Mouse (Mus musculus) CD4-positive, CD25-positive, alpha-beta regulatory T cell, adult 4 months (primary cell): ENCODE measurements around the gene Vps33b. TPM values are rescaled to one million over a fixed set of nuclear protein-coding genes. Genes with fewer than 3 reads are reported as not detected.

Source experiments
- ATAC-seq: one replicate; pipeline ENCODE4 v1.8.0; 2017
- polyA plus RNA-seq, 2 experiments: library from polyadenylated mRNA; unstranded; fragments of 100-300 nt; shearing (Covaris generic); gene quantifications; one replicate each; pipeline ENCODE4 v1.2.1; 2017

Vps33b gene
- polyA plus RNA-seq, 2 experiments from 2014 or later, result 28.9 to 44.3 TPM

DNA sequence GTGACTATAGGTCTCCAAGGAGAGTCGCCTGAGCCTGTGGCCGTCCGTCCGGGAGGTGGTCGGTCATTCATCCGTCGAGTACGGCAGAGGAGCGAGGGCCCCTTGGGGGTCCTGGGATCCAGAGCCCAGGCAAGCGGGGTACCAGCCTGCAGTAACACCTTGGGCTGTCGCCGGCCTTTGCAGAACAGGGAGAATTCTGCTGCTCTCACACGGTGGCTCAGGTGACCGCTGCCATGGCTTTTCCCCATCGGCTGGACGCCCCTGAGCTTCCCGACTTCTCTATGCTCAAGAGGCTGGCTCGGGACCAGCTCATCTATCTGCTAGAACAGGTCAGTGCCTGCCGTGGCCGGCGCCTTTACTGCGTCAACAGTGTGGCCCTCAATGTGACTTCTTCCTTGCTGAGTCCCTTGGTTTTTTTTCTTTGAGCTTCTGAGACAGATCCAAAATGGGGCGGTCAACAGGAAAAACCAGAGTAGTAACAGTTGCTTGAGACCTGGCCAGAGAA is 354 bp downstream of the Vps33b start:
- peak; percentile 2 for ATAC-seq

DNA sequence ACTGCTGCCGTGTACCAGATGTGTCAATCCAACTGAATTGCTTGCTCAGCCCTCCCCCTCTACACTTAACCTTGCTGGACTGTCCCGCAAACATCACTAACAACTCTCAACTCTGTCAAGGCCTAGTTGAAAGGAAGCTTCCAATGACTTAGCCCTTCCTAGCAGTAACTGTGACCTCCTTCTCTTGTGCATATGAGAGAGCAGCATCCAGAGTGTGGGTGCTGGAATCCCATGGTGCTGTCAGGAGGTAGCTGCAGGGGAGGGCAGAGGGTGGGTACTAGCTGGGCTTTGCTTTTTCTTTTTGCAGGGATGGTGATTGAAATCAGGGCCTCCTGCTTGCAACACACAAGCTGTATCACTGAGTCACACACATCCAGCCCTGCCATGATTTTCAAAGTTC is 4.0 kb downstream of the Vps33b start:
- no peak for ATAC-seq

DNA sequence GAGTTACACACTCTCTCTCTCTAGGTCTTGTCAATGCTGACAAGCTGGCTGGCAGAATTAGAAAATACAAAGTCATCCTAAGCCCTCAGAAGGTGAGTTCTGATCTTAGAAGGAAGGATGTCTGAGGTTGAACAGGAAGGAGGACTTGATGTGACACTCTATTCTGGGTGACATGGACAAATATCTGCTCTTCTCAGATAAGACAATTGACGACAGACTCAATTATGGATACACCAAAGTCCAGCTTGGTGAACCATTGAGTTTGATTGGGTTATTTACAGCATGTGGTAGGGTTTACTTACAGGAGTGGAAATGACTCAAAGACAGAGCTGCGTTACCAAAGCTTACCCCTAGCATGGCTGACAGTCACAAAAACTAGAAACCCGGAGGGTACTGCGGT is 6.9 kb downstream of the Vps33b start:
- no peak for ATAC-seq

DNA sequence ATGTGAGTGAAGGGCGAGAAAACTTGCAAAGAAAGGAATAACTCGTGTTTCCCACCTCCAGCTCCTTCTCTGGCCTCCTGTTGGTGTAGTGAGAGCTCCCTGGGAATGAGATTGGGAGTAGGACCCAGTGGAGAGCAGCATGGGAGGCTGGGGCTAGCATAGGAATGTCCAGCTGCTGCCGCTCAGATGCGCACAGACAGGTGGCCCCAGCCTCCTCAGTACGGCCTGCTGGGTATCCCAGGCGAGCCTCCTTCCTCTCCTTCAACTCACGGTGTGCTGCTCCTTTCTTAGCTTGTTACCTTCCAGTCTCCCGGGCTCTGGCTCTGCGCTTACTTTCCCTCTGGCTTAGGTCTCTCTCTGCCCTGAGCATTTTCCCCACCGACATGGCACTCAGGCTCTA is 10.6 kb downstream of the Vps33b start:
- no peak for ATAC-seq

DNA sequence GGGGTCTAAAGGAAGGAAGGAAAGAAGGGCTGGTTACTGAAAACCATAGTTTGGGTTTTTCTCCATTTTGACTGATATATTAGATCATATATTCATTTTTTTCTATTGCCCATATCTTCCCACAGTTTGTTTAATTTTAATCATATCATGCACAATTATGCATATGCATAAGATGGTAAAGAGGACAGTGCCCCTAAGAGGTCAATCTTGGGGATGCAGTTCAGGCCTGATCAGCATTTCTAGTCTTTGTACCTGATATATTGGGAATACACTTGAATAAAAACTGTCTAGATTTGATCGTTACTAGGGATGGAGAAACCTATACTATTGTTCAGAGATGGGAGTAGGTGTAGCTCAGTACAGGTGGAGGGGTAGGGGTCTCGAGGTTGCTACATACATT is 11.5 kb downstream of the Vps33b start:
- ATAC-seq, result no peak

DNA sequence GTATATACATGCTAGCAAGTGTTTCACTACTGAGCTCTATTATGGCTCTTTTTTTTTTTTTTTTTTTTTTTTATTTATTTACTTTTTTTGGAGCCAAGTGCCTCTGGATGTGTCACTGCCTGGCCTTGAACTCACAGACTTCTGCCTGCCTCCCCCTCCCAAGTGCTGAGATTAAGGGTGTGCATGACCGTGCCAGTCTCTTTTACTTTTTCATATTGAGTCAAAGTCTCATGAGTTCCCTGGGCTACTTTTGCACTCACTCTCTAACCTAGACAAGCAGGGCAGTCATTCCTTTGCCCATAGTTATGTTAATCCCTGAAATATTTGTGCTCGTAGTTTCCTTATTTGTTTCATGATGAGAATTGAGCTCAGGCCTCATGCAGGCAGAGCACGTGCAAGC is 12.2 kb downstream of the Vps33b start:
- no peak for ATAC-seq

DNA sequence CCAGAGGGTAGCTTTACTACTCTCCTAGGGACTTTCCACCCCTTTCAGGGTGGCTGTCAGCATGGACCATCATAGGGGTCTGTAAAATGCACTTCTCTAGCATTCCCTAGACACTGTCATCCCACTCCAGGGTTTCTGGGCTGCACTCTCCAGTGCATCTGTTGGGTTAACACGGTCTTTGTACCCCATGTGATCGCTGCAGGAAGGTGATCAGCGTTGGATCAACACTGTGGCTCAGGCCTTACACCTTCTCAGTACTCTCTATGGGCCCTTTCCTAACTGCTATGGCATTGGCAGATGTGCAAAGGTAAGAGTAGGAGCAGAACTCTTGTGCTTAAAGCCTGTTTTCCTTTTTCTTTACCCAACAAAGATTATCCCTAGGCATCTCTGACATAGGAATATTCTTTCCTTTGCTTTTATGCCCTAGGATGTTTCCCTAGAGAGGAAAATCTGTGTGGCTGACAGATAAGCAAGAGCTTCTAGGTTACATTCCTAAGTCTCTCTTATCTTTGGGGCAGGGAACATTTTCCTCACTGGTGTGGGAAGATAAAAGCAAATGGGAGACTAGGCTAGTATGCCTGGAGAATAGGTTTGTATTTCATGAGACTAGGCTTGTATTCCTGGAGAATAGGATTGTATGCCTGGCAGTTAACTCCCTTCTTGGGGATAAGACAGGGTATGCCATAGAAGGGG is 13.9 kb downstream of the Vps33b start:
- no peak for ATAC-seq

DNA sequence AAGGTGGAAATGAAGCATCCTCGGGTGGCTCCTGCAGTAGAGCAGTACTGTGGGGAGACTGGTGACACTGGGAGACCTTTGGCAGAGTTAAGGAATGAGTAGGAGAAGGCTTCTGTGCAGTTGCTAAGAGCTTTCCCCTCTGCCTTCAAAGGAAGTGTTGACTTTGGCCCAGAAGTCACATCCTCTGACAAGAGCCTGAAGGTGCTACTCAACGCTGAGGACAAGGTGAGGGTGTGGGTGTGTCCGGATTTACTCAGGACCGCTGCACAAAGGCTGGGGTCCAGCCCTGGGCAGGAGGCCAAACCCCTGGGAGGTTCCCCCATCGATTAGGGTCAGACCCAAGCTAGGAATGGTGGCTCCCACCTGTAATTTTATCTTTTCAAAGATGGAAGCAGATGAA is 14.9 kb downstream of the Vps33b start:
- no peak for ATAC-seq

DNA sequence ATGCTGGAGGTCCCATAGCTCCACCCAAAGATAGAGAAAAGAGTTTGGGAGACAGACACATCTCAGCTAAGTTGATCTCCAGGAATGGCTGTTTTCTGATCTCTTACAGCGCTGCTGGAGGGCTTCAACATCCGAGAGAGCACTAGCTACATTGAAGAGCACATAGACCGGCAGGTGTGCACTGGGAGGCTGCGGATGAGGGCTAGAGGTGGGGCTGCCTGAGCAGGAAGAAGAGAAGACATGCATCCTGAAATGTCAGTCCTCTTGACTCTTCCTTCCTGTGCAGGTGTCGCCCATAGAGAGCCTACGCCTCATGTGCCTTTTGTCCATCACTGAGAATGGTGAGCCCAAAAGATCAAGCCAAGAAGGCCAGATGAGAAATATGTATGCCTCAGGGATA is 16.3 kb downstream of the Vps33b start:
- ATAC-seq, result no peak

DNA sequence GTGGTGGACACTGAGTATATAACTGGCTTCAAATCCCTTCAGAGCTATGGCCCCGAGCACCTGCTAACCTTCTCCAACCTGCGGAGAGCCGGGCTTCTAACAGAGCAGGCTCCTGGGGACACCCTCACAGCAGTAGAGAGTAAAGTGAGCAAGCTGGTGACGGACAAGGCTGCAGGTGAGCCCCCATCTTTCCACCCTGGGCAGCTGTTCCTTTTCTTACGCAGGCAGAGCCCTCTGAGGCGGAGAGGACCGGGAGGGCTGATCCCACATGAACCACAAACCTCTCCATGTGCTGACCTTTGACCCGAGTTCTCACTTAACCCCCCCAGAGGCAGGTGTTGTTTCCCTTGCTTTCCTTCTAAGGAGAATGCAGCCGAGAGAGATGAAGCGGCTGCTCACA is 18.3 kb downstream of the Vps33b start:
- no peak for ATAC-seq

DNA sequence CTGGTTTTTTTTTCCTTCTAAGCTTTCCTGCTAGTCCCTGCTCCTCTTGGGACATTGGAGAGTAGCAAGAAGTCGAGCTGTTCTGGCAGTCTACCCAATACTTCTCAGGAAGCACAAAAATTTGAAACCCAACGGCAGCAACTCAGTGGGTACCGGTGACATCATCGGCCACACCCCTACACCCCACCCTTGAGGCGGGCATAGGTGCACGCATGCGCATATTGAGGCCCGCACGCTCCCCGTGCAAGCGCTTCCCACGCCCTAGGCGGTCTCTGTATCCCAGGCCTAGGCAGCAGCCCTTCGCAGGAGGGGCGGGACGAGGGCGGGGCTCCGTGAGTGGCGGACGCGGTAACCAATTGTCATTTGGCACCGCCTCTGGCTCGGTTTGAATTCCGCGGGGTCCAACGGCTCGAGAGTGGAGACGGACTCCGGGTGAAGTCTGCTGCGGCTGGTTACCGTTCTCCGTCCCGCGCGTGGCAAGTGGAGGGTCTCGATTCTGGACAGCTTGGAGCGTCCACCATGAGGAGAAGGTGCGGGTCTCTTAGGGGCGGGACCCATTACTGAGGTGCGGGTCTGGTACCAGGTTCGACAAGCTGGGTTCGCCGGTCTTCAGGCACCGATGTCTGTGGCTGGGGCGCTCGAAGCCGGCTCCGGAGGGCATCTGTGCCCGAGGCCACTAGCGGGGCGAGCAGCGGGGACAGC is 24.8 kb downstream of the Vps33b start, which contains the start of gene Prc1:
Gene Prc1, plus strand, starts transcription at position 389 of the 702 bp plus-strand sequence.
- peak; percentile 94 for ATAC-seq

DNA sequence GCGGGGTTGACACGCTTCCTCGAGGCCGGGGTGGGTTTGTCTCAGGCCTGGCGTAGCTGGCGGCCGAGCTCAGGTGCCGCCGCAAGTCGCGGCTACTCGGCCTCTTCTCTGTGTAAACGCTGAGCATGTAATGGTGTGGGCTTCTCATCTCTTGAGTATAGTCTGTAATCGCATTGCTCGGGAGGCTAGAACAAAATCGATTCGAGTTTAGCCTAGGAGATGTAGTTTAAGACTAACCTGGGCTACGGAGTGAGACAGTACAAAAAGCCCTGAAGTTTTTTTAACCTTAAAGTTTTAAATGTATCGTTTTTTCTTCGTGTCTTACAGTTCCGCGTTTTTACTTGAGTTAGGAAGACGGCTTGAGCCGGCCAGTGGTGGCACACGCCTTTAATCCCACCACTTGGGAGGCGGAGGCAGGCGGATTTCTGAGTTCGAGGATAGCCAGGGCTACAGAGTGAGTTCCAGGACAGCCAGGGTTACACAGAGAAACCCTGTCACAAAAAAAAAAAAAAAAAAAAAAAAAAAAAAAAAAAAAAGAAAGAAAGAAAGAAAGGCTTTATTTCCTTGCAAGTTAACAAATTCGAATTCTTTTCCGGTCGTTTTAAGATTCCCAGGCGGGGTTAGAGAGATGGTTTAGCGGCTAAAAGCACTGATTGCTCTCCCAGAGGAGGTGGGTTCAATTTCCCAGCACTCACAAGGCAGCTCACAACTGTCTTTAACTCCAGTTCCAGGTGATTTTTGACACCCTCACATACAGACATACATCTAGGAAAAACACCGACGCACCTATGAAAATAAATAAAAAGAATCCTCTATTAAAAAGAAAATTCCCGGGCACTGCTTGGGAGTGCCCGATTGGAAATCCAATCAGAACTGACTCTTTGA is 25.6 kb downstream of the Vps33b start:
- peak; percentile 12 for ATAC-seq

DNA sequence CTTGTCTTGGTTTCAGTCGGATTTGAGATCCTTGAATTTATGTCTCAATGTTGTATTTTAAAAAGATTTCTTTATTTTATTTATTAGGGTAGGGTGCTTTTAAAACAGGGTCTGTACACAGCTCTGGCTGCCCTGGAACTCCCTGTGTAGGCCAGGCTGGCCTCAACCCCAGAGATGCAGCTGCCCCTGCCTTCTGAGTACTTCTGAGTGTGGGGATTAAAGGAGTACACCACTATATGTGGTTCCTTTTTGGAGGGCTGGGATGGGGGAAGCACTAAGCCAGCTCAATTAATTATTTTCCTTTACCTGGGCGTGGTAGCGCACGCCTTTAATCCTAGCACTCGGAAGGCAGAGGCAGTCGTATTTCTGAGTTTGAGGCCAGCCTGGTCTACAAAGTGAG is 27.0 kb downstream of the Vps33b start:
- ATAC-seq, result no peak

DNA sequence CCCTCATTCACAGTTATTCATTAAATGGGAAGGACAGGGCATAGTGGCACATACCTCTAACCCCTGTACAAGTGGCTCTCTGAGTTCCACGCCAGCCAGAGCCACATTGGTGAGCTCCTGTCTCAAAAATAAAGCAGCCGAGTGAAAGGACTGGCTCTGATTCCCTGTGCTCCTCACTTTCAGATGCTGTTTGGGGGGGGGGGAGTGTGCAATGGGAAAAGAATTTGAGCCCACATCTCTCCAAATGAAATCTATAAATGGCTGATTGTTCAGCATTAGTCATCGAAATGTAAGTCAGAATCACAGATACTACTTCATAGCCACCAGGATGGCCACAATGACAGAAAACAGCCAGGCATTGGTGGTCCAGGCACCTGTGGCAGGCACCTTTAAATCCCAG is 27.6 kb downstream of the Vps33b start:
- ATAC-seq, result no peak

DNA sequence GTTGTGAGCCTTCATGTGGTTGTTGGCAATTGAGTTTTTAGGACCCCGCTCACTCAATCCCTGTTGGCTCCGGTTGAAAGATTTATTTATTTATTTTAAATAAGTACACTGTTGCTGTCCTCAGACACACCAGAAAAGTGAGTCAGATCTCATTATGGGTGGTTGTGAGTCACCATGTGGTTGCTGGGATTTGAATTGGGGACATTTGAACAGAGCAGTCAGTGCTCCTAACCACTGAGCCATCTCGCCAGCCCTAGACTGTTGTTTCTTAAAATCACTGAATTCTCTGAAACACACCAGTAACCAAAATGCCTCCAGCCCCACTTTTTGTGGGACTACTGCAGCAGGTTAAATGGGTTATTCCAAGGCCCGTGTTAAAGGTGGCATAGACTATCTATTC is 29.3 kb downstream of the Vps33b start:
- no peak for ATAC-seq

DNA sequence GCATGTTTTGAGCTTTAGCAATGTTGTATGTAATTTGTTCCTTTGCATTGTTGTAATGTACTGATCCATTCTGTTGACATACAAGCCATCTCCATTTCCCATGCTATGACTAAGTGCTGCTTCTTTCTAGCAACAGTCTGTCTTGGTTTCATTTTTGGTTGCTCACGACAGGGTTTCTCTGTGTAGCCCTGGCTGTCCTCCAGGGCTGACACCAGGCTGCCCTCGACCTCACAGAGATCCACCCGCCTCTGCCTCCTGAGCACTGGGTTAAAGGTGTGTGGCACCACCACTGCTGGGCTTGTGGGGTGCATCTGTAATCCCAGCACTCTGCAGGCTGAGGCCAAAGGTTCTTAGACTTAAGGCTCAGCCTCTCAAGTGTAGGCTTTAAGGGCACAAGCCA is 30.1 kb downstream of the Vps33b start:
- ATAC-seq, result peak; percentile 70

DNA sequence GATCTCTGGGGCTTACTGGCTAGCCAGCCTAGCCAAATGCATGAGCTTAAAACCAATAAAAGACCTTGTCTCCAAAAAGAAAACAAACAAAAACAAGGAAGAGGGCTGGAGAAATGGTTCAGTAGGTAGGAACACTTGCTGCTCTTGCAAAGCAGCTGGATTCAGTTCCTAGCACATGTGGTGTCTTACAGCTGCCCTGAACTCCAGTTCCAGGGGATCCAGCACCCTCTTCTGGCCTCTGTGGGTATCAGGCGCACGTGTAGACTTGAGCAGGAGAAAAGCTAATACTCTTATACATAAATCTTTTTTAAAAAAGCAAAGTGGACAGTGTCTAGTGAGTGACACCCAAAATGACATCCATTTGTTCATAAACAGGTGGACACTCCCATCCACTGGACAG is 32.1 kb downstream of the Vps33b start:
- no peak for ATAC-seq

DNA sequence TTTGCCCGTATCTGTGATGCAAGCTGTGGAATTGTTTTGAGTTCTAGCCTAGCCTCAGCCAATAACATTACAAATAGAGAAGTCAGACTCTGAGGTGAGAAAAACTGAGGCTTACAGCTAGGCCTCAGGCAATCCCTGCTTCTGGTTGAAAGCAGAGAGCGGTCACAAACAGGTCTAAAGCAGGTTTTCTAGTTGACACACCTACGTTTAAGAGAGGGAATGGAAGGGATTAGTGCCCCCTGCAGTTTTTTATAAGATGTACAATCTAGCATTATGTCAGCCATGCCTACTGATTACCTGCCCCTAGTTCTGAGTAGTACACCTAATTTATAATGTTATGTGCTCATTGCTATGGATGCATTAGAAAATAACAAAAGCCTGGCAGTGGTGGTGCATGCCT is 38.3 kb downstream of the Vps33b start:
- no peak for ATAC-seq

DNA sequence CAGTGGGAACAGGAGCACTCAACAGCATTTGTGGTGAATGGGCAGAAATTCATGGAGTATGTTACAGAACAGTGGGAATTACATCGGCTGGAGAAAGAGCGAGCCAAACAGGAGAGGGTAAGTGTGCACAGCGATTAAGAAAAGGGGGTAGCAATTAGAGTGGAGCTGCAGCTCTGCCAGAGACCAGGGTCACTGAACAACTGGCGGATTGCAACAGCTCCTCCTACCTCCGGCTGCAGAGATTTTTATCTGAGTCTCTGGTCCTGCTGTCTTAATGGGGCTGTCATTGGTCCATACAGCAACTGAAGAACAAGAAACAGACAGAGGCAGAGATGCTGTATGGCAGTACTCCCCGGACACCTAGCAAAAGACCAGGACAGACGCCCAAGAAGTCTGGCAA is 41.3 kb downstream of the Vps33b start:
- ATAC-seq, result no peak

DNA sequence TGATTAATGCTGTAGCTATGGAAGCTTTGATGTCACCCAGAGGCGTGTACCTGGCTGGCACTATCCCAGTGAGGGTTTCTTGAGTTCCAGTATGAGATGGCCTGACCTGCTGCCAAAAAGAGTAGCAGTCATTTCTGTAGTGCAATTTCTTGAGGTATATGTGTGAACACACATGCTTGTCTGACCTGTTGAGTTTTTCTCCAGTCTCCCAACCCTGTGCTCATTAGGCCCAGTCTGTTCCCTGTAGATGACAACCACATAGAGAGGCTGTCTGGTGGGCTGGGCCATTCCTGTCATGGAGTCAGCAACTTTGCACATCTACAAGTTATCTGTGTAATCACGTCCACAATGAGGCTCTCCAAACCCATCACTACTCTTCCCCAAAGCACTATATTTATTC is 46.3 kb downstream of the Vps33b start:
- ATAC-seq, result no peak

DNA sequence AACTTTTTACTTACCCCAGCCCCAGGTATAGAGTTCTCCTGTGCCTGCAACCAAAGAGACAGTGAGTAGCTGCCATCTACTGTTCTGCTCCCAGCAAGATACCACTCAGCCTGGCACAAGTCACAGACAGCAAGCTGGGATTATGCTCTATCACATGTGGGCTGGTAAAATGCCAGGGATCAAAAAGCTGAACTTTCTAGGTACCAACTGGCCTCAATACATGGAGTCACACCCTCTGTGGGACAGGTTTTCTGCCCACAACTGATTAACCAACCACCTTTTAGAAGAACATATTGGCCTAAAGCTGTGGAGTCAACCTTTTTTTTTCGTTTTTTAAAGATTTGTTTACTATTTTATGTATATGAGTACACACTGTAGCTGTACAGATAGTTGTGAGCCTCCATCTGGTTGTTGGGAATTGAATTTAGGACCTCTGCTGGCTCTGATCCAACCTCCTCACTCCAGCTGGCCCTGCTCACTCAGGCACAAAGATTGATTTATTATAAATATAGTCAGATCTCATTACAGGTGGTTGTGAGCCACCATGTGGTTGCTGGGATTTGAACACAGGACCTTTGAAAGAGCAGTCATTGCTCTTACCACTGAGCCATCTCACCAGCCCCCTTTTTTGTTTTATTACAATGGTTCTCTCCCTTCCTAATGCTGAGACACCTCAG is 48.1 kb downstream of the Vps33b start:
- ATAC-seq, result no peak

DNA sequence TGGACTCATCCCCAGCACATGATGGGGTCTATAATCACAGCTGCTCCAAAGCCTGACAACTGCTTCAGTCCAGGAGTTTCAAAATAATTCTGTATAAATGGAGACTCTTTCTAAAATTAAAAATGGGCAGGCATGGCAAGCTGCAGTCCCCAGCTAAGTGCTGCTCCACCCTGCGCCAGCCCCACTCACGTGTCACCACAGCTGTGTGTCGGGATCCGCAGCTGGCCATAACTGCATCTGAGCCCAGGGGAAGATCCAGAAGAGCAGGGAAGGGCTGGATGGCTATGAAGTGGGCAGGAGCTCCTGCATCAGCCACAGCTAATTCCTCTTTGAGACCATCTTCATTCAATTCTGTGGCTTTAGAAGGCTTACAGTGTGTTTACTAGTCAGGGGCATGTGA is 49.2 kb downstream of the Vps33b start:
- ATAC-seq, result no peak
